ENCODE assay signal across 7 mouse cellular contexts in the genomic region with DNA sequence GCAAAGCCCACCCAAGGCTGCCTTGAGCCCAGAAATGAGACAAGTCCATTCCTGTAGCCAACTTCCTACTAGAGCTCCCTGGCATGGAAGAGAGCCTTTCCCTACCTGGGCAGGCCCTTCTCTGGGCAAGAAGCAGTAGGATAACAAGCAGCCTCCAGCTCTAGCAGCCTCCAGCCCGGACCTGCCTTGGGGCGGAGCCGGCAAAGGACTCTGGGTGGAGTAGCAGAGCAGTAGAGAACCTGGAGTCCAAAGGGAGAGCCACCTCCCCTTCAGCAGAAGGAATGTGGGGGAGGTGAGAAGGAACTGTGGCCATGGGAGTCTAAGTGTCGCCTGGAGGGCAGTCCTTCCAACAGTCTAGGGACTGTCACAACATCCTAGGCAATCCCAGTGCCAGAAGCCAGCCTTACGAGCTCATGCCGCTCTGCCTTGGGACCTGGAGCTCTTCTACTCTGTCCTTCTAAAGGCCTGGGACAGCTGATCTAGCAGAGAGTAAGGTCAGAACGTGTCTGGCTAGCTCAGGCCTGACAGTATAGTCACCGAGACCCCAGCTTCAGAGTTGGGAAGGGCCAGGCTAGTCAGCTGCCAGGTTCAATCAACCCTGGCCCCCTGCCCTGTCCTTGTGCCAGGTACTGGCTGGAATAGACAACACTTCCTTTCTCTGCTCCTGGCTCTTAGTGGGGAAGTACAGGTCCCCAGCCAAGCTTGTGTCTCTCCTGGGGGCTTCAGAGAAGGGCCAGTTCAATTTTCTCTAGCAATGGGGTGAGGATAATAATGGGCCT. TPM values are rescaled to one million over a fixed set of nuclear protein-coding genes. Genes with fewer than 3 reads are reported as not detected.
A peak's percentile ranks its signal among the peaks of the same experiment; 100 is the strongest.
DNase-seq lines count a peak whose midpoint lies in the region; ATAC-seq and TF ChIP-seq lines count a peak whose summit lies in the region.

No protein-coding gene starts in this region.

- peak overlapping the region; percentile 97 for H3K27ac ChIP-seq in ES-E14 (ENCODE audit: insufficient read depth, low read depth, low read length, poor library complexity, severe bottlenecking)
- H3K27ac ChIP-seq in limb, embryonic 12.5 days, result peak overlapping the region; percentile 35
- 0 out of 2 replicates have a peak overlapping the region, but pooled peaks have one; percentile 28 for H3K27ac ChIP-seq in neural tube, embryonic 13.5 days (replicated peaks)

- H3K4me2 ChIP-seq in limb, embryonic 12.5 days, result peak overlapping the region; percentile 13; the same call in 1 of the 2 replicates
- H3K4me2 ChIP-seq in neural tube, embryonic 13.5 days, result peak overlapping the region; percentile 88; the same call in 1 of the 2 replicates

- no peak for TF ChIP-seq CTCF in E14TG2a.4 (conservative IDR thresholded peaks at IDR 0.05; ENCODE audit: low read length)

- no peaks in the 10 kb centered on the region for H3K9me3 ChIP-seq in E14TG2a.4 (ENCODE audit: low read length)
- H3K9me3 ChIP-seq in ES-E14 (ENCODE audit: control insufficient read depth, insufficient read depth, low read depth, low read length), result no peaks in the 10 kb centered on the region
- no peaks in the 10 kb centered on the region for H3K9me3 ChIP-seq in limb, embryonic 12.5 days
- H3K9me3 ChIP-seq in neural tube, embryonic 13.5 days, result no peaks in the 10 kb centered on the region

- DNase-seq in ES-E14 (ENCODE audit: low read depth, low spot score), result no peak
- DNase-seq in heart, postnatal 4 days, result peak; percentile 72
- no peak for DNase-seq in frontal cortex, postnatal 36 days (ENCODE audit: low spot score in 2 of 2)
- no peak for DNase-seq in MN1 (ENCODE audit: low spot score)

- peaks cover 66% of the 10 kb centered on the region for H3K36me3 ChIP-seq in E14TG2a.4 (ENCODE audit: insufficient read depth, low read length)
- H3K36me3 ChIP-seq in ES-E14 (ENCODE audit: control insufficient read depth, insufficient read depth, low read length, poor library complexity, severe bottlenecking), result peaks cover 35% of the 10 kb centered on the region
- peaks cover 70% of the 10 kb centered on the region for H3K36me3 ChIP-seq in limb, embryonic 12.5 days
- peaks cover 55% of the 10 kb centered on the region for H3K36me3 ChIP-seq in neural tube, embryonic 13.5 days

- H3K4me3 ChIP-seq in E14TG2a.4 (replicated peaks; ENCODE audit: low read length) (peak overlapping the region; percentile 93), ES-E14 (ENCODE audit: insufficient read depth in 1 of 2, low read depth in 1 of 2, low read length in 2 of 2, poor library complexity in 1 of 2, severe bottlenecking in 1 of 2) (peak overlapping the region; percentile 38 to 44)
- H3K4me3 ChIP-seq in limb, embryonic 12.5 days (replicated peaks), result no peak overlapping the region
- no peak overlapping the region for H3K4me3 ChIP-seq in neural tube, embryonic 13.5 days

- in situ Hi-C loops in ES-E14 (cut with MboI; ENCODE audit: low sequenced_read_pairs in 2 of 2, unreplicated experiment in 2 of 2), result no loop called here

- H3K27me3 ChIP-seq in E14TG2a.4 (ENCODE audit: insufficient read depth, low read length), result no peaks in the 10 kb centered on the region
- no peaks in the 10 kb centered on the region for H3K27me3 ChIP-seq in limb, embryonic 12.5 days
- H3K27me3 ChIP-seq in neural tube, embryonic 13.5 days, result no peaks in the 10 kb centered on the region

- WGBS in limb, embryonic 12.5 days, result 52% methylated on average over 8 of the region's 8 CpGs
- 55% methylated on average over 8 of the region's 8 CpGs for WGBS in neural tube, embryonic 13.5 days

- H3K9ac ChIP-seq in ES-E14 (ENCODE audit: insufficient read depth, low read depth, low read length, poor library complexity, severe bottlenecking), result peak overlapping the region; percentile 63
- H3K9ac ChIP-seq in limb, embryonic 12.5 days (replicated peaks), result no peak overlapping the region
- H3K9ac ChIP-seq in neural tube, embryonic 13.5 days, result peak overlapping the region; percentile 42; the same call in 1 of the 2 replicates

- no peak for ATAC-seq in limb, embryonic 12.5 days (ENCODE audit: insufficient number of reproducible peaks, insufficient read depth, low FRiP score, low TSS enrichment, low read depth)
- ATAC-seq in neural tube, embryonic 13.5 days (ENCODE audit: low read depth), result no peak

- H3K4me1 ChIP-seq in E14TG2a.4 (replicated peaks; ENCODE audit: low read depth, low read length), result peaks cover 91% of the 10 kb centered on the region
- peaks cover 25 to 60% of the 10 kb centered on the region in 2 experiments; a peak in 3 of 4 replicates for H3K4me1 ChIP-seq in ES-E14 (ENCODE audit: control insufficient read depth in 2 of 2, insufficient read depth in 2 of 2, low read length in 2 of 2, poor library complexity in 1 of 2)
- H3K4me1 ChIP-seq in limb, embryonic 12.5 days (replicated peaks), result peaks cover 80% of the 10 kb centered on the region
- peaks cover 90% of the 10 kb centered on the region for H3K4me1 ChIP-seq in neural tube, embryonic 13.5 days (replicated peaks)

TF ChIP-seq in ES-E14, 5 proteins besides CTCF, POLR2A, EP300 and RAD21:
- no peak for TF ChIP-seq MAFK (IDR thresholded peaks at IDR 0.05; ENCODE audit: insufficient read depth, low read depth, low read length)
- TF ChIP-seq HCFC1 (IDR thresholded peaks at IDR 0.05; ENCODE audit: borderline replicate concordance, insufficient read depth, low read length), result no peak
- no peak for TF ChIP-seq CHD2 (IDR thresholded peaks at IDR 0.05; ENCODE audit: low read depth, low read length)
- TF ChIP-seq ZNF384 (IDR thresholded peaks at IDR 0.05; ENCODE audit: low read depth, low read length), result no peak

RNA-seq across cellular contexts. Expression of a gene that starts 4.7 kb away (rescaled TPM):
- total RNA-seq in ES-E14 (2012; rRNA removed), result 214 and 296 TPM in 2 replicates
- total RNA-seq in heart, postnatal 4 days (2021), result 100 to 1,000 TPM; 112 TPM
- 78.4 and 84.1 TPM in 2 replicates for polyA plus RNA-seq in limb, embryonic 12.5 days (2016; fragmentation: Nextera tagmentation; extraction: Ambion mirVana)
- polyA plus RNA-seq in neural tube, embryonic 13.5 days (2015; fragmentation: Nextera tagmentation; extraction: Ambion mirVana), result 120 and 122 TPM in 2 replicates

RNA-seq across cellular contexts. Expression of a gene that starts 8.0 kb away (rescaled TPM):
- 0.67 and 0.79 TPM in 2 replicates for total RNA-seq in ES-E14 (2012; rRNA removed)
- total RNA-seq in heart, postnatal 4 days (2021), result 1 to 10 TPM; 1.3 to 1.4 TPM
- polyA plus RNA-seq in limb, embryonic 12.5 days (2016; fragmentation: Nextera tagmentation; extraction: Ambion mirVana), result 0.40 and 0.95 TPM in 2 replicates
- 0.84 and 2.2 TPM in 2 replicates for polyA plus RNA-seq in neural tube, embryonic 13.5 days (2015; fragmentation: Nextera tagmentation; extraction: Ambion mirVana)

RNA-seq across cellular contexts. Expression of a gene that starts 10.5 kb away (rescaled TPM):
- 0.21 and 0.27 TPM in 2 replicates for total RNA-seq in ES-E14 (2012; rRNA removed)
- 1 to 10 TPM; 7.6 to 7.7 TPM for total RNA-seq in heart, postnatal 4 days (2021)
- 1.8 TPM in 2 replicates for polyA plus RNA-seq in limb, embryonic 12.5 days (2016; fragmentation: Nextera tagmentation; extraction: Ambion mirVana)
- 5.1 and 5.6 TPM in 2 replicates for polyA plus RNA-seq in neural tube, embryonic 13.5 days (2015; fragmentation: Nextera tagmentation; extraction: Ambion mirVana)

RNA-seq across cellular contexts. Expression of a gene that starts 23.1 kb away (rescaled TPM):
- 0.16 and 0.18 TPM in 2 replicates for total RNA-seq in ES-E14 (2012; rRNA removed)
- 100 to 1,000 TPM in 1 of 2 experiments, 10 to 100 TPM in 1; 91.2 to 106 TPM for total RNA-seq in heart, postnatal 4 days (2021)
- 0.45 and 0.66 TPM in 2 replicates for polyA plus RNA-seq in limb, embryonic 12.5 days (2016; fragmentation: Nextera tagmentation; extraction: Ambion mirVana)
- 1.8 TPM in 2 replicates for polyA plus RNA-seq in neural tube, embryonic 13.5 days (2015; fragmentation: Nextera tagmentation; extraction: Ambion mirVana)

RNA-seq across cellular contexts. Expression of a gene that starts 42.0 kb away (rescaled TPM):
- total RNA-seq in ES-E14 (2012; rRNA removed), result 15.2 and 31.2 TPM in 2 replicates
- total RNA-seq in heart, postnatal 4 days (2021), result 10 to 100 TPM in 1 of 2 experiments, 1 to 10 TPM in 1; 9.1 to 10.2 TPM
- 29.2 and 32.8 TPM in 2 replicates for polyA plus RNA-seq in limb, embryonic 12.5 days (2016; fragmentation: Nextera tagmentation; extraction: Ambion mirVana)
- polyA plus RNA-seq in neural tube, embryonic 13.5 days (2015; fragmentation: Nextera tagmentation; extraction: Ambion mirVana), result 26.1 and 27.3 TPM in 2 replicates

Comparison
In these comparisons a context has a peak if more than half of its experiments do, and no peak if none do; other contexts are left out.
1. H3K4me3 ChIP-seq: peak in E14TG2a.4 (single experiment) and ES-E14 (2 of 2); none in limb, embryonic 12.5 days (single experiment) and neural tube, embryonic 13.5 days (single experiment).
2. H3K27ac ChIP-seq: peak in every context shown above with its lines; median percentile 97 in ES-E14; 35 in limb, embryonic 12.5 days; 28 in neural tube, embryonic 13.5 days.